Mouse (Mus musculus): ENCODE results near the gene Tnfrsf4. TPM values are rescaled to one million over a fixed set of nuclear protein-coding genes. Genes with fewer than 3 reads are reported as not detected.

Gene Tnfrsf4
- total RNA-seq (2021): under 1 TPM; 0.34 to 0.62 TPM

DNA sequence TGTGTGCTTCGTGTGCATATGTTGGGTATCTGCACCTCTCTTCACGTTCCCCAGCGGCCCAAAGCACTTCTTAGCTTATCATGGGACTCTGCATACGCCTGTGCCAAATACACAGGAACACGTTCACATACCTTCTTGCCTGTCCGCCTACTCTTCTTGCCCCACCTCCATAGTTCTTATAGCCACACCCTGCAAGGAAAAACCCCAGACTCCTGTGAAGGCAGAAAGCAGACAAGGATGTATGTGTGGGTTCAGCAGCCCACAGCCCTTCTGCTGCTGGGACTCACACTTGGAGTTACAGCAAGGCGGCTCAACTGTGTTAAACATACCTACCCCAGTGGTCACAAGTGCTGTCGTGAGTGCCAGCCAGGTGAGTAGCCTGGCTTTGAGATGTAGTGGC, at the start of gene Tnfrsf4:
Gene Tnfrsf4, plus strand, starts transcription at position 207 of the 400 bp plus-strand sequence.
- DNase-seq: no peak

DNA sequence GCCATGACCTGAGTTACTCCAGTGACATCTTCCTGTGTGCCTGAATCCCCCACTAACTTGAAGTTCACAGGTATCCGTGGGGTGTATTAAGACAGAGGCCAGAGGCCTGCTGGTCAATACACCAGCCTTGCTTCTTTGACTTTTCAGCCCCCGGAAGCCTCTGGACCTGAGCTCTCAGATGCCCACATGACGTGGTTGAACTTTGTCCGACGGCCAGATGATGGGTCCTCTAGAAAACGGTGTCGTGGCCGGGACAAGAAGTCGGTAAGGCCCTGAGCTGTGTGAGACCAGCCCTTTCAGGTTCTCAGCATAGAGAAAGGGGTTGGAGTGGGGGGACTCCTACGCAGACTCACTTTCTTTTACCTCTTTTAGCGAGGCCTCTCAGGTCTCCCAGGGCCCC, 49.2 kb upstream of the Tnfrsf4 start:
- no peak for DNase-seq

- DNase-seq: no peak
Measured at GRCm38 (mm10) chr4:155969043-155969653, 44.5 kb upstream of the Tnfrsf4 start.

DNA sequence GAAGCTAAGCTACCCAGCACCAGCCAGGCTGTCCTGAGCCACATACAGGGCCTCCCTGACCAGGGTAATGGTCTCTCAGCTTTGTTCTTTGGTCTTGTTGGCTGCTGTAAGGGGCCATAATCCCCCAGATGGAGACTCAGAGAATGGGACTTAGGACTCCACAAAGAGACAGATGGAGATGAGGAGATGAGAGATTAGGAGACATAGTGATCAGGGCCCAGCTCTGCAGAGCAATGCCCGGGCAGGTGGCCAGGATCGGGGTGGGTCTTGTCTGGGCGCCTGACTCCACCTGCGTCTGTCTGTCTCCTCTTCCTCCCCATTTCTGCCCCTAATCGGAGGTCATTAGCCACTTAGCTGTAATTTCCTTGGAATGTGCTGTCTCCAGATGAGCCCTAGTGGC, 43.4 kb upstream of the Tnfrsf4 start:
- no peak for DNase-seq

GRCm38 (mm10) chr4:155972651-155973050, 41.0 kb upstream of the Tnfrsf4 start:
- DNase-seq: no peak

DNA sequence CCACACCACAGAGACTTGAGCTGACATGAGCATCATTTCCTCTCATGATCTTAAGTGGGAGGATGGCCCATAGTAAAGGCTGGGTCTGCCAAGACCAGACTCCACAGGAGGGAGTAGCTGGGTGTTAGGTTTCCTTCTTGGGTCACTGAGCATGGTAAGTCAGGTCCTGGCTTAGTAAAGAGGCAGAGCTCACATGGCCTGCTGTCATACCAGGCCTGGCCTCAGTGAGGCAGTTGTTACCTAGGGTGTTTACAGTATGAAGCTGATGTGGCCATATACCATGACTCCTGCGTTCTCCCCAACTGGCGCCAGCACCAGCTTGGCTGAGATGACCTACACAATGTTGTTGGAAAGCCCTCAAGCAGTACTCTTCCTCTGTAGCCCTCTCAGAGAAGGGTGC, 40.4 kb upstream of the Tnfrsf4 start:
- DNase-seq: no peak

DNA sequence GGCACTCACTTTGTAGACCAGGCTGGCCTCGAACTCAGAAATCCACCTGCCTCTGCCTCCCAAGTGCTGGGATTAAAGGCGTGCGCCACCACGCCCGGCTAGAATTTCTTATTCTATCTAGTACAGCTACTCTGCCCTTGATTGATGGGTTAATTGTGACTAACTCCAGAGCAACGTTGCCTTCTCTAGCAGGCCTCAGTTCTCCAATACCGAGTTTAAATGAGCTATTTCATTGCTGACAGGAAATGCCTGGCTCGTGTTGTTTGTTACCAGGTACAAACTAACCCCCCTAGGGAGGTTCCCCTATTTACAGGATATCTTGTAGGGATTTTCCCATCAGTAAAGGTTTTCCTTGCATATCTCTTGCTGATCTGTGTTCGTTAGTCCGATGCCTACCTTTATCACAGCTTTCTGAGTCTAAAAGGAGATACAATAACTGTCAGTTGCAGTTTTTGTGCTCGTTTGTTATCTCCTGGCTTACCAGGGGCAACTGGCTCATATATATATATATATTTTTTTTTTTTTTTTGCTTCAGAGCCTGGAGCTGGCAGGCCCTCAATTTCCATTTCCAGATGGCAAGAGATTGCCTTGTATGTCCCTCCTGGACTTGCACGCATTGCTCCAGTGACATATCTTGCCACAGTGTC, 32.1 kb upstream of the Tnfrsf4 start:
- DNase-seq: no peak

DNA sequence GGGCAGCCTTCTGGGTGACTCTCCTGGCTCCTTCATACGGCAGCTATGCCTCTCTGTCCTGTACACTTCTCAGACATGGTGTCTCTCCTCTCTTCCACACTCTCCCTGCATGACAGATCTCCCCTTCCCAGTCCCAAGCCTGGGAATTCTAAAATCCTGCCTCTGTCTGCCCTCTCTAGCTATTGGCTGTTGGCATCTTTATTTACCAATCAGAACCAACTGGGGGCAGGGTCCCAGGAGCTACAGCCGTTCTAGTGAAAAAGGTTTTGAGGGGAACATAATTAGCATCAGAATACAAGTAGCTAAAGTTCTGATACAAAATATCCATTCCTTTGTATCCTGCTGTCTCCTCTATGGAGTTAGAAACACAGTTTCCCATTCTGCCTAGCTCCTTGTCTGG, 29.9 kb upstream of the Tnfrsf4 start:
- DNase-seq: no peak

GRCm38 (mm10) chr4:155991211-155991907, 22.3 kb upstream of the Tnfrsf4 start:
- DNase-seq: no peak

DNA sequence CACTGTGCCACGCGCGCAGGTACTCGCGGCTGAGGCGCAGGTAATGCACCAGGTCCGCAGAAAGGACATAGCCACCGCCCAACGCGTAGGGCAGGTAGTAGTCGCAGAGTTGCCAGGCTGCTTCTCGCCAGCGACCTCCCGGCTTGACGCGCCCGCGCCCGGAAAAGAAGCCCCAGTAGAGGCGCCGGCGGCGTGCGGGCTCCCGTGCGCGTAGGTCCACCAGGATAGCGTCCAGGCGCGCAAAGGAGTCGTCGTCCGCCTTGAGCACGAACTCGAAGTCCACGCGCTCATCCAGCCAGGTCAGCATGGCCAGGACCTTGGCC, 21.8 kb upstream of the Tnfrsf4 start:
- DNase-seq: no peak

- DNase-seq: peak; percentile 87
Measured at GRCm38 (mm10) chr4:155992241-155992905, 21.3 kb upstream of the Tnfrsf4 start, which contains the start of the genes B3galt6 and Sdf4. B3galt6 (minus strand) TSS chr4:155992649. Sdf4 (plus strand) TSS chr4:155992872.

GRCm38 (mm10) chr4:155992906-155993547, 20.6 kb upstream of the Tnfrsf4 start:
- peak; percentile 97 for DNase-seq

GRCm38 (mm10) chr4:155993606-155994005, 20.0 kb upstream of the Tnfrsf4 start:
- no peak for DNase-seq

- no peak for DNase-seq
Measured at GRCm38 (mm10) chr4:156004109-156004508, 9.5 kb upstream of the Tnfrsf4 start.

DNA sequence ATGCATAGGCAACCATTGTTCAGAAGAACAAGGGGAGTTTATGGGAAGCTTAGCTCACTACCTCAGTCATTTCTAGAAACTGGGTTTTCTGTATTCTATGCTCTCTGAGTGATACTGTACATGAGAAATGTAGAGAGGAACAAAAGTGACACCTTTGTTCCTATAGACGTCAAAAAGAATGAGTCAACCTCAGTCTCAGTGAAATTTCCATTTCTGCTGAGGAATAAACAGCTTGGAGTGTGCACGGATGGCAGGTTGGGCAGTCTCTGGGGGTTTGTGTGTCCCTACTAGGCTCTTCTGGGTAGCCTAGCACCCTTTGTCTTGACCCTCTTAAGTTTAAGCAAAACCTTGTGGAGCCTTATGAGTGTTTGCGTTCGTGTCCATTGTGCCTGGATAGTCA, 5.3 kb upstream of the Tnfrsf4 start:
- DNase-seq: no peak

- no peak for DNase-seq
Measured at GRCm38 (mm10) chr4:156014436-156014835, 793 bp downstream of the Tnfrsf4 start.

GRCm38 (mm10) chr4:156019771-156020170, 6.1 kb downstream of the Tnfrsf4 start:
- DNase-seq: no peak

DNA sequence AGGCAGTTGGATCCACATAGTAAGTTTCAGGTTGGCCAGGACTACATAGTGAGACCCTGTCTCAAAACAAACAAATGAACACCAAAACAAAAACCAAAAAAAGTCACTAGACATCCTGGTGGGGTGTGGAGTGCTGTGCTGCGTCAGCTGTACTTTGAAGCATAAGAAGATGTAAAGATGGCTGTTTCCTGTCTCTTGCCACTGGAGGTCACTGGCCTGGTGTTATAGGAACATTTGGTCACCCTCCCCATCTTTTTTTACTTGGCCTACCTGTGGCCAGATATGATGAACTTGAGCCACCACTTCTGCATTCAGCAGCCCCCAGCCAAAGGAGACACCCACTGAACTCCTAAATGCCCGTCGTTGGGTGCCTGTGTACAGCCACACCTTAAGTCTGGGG, 7.7 kb downstream of the Tnfrsf4 start:
- no peak for DNase-seq

- no peak for DNase-seq
Measured at GRCm38 (mm10) chr4:156021942-156022419, 8.3 kb downstream of the Tnfrsf4 start.

DNA sequence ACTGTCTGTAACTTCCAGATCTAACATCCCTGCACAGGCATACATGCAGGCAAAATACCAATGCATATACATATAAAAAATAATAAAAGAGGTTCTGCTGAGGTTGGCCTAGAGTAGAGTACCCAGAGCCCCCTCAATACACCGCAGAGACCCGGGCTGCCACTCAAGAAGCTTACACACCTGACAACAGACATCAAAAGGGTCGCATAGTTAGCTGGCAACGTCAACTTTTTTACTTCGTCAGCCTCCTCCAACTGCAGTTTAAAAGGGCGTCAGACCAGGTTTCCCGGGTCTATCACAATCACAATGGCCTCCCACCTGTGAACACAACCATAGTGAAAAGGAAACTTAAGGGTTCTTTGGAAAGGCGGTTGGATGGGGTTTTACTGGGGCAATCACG, 9.9 kb downstream of the Tnfrsf4 start:
- no peak for DNase-seq

- no peak for DNase-seq
Measured at GRCm38 (mm10) chr4:156024184-156024583, 10.5 kb downstream of the Tnfrsf4 start.

DNA sequence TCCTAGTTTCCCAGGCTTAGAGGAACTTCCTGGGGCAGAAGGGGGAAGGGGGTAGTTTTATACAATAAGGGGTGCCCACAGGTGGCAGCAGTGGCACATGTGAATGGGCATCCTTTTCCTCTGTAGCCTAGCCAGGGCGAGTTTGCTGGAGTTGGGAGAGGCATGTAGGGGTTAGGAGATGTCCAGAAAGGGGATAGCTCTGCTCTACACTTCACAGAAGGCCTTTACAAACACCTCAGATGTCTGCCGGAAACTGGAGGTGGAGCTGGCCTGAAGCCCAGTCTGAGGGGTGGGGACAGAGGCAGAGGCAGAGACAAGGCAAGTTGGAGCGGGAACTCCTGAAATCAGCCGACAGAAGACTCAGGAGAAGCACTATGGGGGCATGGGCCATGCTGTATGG, 12.4 kb downstream of the Tnfrsf4 start, which contains the start of gene Tnfrsf18:
Gene Tnfrsf18, plus strand, starts transcription at position 152 of the 400 bp plus-strand sequence.
- peak; percentile 70 for DNase-seq

GRCm38 (mm10) chr4:156028580-156028979, 14.9 kb downstream of the Tnfrsf4 start:
- DNase-seq: no peak
